Mouse (Mus musculus) stomach, embryonic 15.5 days (tissue): ENCODE measurements around the gene Btg1. TPM values are rescaled to one million over a fixed set of nuclear protein-coding genes. Genes with fewer than 3 reads are reported as not detected.

ENCODE experiments used
- ATAC-seq: fragments of 200-750 bp; cut with Nextera tagmentation; 2 replicates; pipeline ENCODE4 v1.8.0; 2017; ENCODE audit warnings: low read depth, moderate number of reproducible peaks, moderate TSS enrichment; ENCODE audit not compliant: insufficient read depth, low FRiP score
- H3K27ac ChIP-seq: fragments of 300-500 bp; sonication (generic); 2 replicates; pipeline ENCODE4 v1.5.1; 2015; ENCODE audit warnings: mild to moderate bottlenecking, inconsistent platforms
- H3K27me3 ChIP-seq: fragments of 300-500 bp; sonication (generic); replicated peaks from 2 replicates; pipeline ENCODE4 v1.6.1; 2015; ENCODE audit warnings: inconsistent platforms
- H3K36me3 ChIP-seq: fragments of 300-500 bp; sonication (generic); 2 replicates; pipeline ENCODE4 v1.6.1; 2015; ENCODE audit warnings: inconsistent platforms
- H3K4me1 ChIP-seq: fragments of 300-500 bp; sonication (generic); 2 replicates; pipeline ENCODE4 v1.6.1; 2015; ENCODE audit warnings: inconsistent platforms
- H3K4me2 ChIP-seq: fragments of 300-500 bp; sonication (generic); 2 replicates; pipeline ENCODE4 v1.6.1; 2015; ENCODE audit warnings: mild to moderate bottlenecking, inconsistent platforms
- H3K4me3 ChIP-seq: fragments of 300-500 bp; sonication (generic); replicated peaks from 2 replicates; pipeline ENCODE4 v1.5.1; 2015; ENCODE audit warnings: inconsistent platforms
- H3K9ac ChIP-seq: fragments of 300-500 bp; sonication (generic); 2 replicates; pipeline ENCODE4 v1.6.1; 2015; ENCODE audit warnings: inconsistent platforms
- H3K9me3 ChIP-seq: fragments of 300-500 bp; sonication (generic); 2 replicates; pipeline ENCODE4 v1.6.1; 2016; ENCODE audit warnings: inconsistent platforms
- WGBS: fragments of 180-500 bp; shearing (Covaris S2); methylation state at CpG from one replicate; pipeline ENCODE4 v1.1.7; 2015; 5-methylcytosine and 5-hydroxymethylcytosine counted together
- polyA plus RNA-seq: library from polyadenylated mRNA; unstranded; fragments of >200 nt; fragmentation: Nextera tagmentation; extraction: Ambion mirVana; gene quantifications from 2 replicates; pipeline ENCODE4 v1.2.1, GENCODE M21; 2015

Gene Btg1
- polyA plus RNA-seq = 61.2 and 62.3 TPM in 2 replicates

DNA sequence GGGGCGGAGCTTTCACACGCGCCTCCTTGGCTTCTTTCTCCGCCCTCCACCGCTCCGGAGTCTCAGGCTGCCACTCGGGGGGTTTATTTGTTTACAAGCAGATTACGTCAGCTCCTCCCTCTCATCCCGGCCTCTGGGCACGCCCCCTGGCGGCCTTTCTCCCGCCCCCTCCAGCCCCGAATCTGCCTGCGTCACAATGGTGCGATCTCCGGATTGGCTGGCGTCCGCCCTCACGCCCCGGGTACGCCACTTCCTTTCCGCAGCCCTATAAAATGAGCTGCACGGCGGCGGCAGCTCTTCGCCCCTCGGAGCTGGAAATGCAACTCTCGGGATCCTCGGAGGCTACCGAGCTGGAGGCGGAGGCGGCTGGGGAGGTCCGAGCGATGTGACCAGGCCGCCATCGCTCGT is at the start of gene Btg1:
TSS of gene Btg1 (plus strand) at position 298 of the 408 bp plus-strand sequence.
- Histone ChIP-seq H3K27me3 (no peaks in the 10 kb centered on the region), H3K4me3 (peak within 1 kb of the TSS; percentile 94), H3K36me3 (no peaks in the 10 kb centered on the region), H3K9me3 (no peaks in the 10 kb centered on the region), H3K27ac (peak within 1 kb of the TSS; percentile 98), H3K4me2 (peak within 1 kb of the TSS; percentile 65), H3K4me1 (no peaks in the 10 kb centered on the region), H3K9ac (peak within 1 kb of the TSS; percentile 100)
- under 1% methylated on average over 37 of the region's 37 CpGs for WGBS
- ATAC-seq = peak; percentile 96

DNA sequence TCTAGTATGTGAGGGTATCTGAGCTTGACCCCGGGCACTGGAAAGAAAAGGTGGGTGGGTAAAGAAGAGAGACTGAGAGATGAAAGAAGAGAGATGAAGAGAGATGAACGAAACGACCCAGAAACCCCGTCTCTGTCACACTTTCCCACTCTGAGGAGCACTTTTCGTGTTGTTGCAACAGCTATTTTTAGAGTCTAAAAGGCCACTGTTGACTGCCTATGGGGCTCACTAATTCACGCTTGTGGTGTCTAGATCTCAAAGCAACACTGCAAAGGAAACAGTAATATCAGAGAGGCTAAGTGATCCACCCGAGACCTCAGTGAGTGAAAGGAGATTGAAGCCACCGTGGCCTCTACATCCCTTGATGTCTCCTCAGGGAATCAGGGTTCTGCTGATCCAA is 47.3 kb upstream of the Btg1 start:
- no peaks in the 10 kb centered on the region for H3K9me3 ChIP-seq
- no peaks in the 10 kb centered on the region for H3K36me3 ChIP-seq
- H3K4me3 ChIP-seq = no peak overlapping the region
- no peak overlapping the region for H3K4me2 ChIP-seq
- H3K27ac ChIP-seq = no peak overlapping the region
- no peaks in the 10 kb centered on the region for H3K4me1 ChIP-seq
- 74% methylated on average over 8 of the region's 8 CpGs for WGBS
- H3K9ac ChIP-seq = no peak overlapping the region
- H3K27me3 ChIP-seq = no peaks in the 10 kb centered on the region
- ATAC-seq = no peak

- 54% methylated on average over 4 of the region's 4 CpGs for WGBS
- no peaks in the 10 kb centered on the region for H3K36me3 ChIP-seq
- H3K4me2 ChIP-seq = no peak overlapping the region
- ATAC-seq = no peak
- H3K27me3 ChIP-seq = no peaks in the 10 kb centered on the region
- H3K27ac ChIP-seq = no peak overlapping the region
- no peaks in the 10 kb centered on the region for H3K9me3 ChIP-seq
- H3K4me3 ChIP-seq = no peak overlapping the region
- no peak overlapping the region for H3K9ac ChIP-seq
- H3K4me1 ChIP-seq = no peaks in the 10 kb centered on the region
These were observed 45.6 kb upstream of the Btg1 start for GRCm38 (mm10) chr10:96571176-96571575.

- Histone ChIP-seq H3K9ac (no peak overlapping the region), H3K36me3 (no peaks in the 10 kb centered on the region), H3K9me3 (no peaks in the 10 kb centered on the region), H3K4me3 (no peak overlapping the region), H3K4me2 (no peak overlapping the region), H3K27me3 (no peaks in the 10 kb centered on the region), H3K4me1 (no peaks in the 10 kb centered on the region), H3K27ac (no peak overlapping the region)
- 72% methylated on average over 6 of the region's 6 CpGs for WGBS
- ATAC-seq = no peak
These were observed 42.0 kb upstream of the Btg1 start for GRCm38 (mm10) chr10:96574786-96575185.

DNA sequence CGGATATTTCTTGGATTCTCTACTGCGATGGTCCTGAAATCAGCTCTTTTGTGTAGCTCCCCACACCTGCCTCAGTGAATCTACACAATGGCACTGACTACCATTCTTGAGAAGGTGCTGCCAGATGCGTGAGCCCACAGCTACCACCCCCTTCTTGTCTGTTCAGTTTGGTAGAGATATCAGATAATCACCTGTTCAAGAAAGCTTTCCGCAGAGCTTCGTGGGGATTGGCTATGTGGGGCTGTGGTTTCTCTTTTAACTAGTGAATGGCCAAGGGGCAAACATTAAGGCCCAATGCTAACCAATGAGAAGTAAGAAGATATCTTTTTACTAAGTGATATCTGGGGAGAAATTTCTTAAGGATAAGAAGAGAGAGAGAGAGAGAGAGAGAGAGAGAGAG is 41.5 kb upstream of the Btg1 start:
- 71% methylated on average over 5 of the region's 5 CpGs for WGBS
- Histone ChIP-seq H3K27me3 (no peaks in the 10 kb centered on the region), H3K4me2 (no peak overlapping the region), H3K27ac (no peak overlapping the region), H3K9me3 (no peaks in the 10 kb centered on the region), H3K36me3 (no peaks in the 10 kb centered on the region), H3K4me3 (no peak overlapping the region), H3K4me1 (no peaks in the 10 kb centered on the region), H3K9ac (no peak overlapping the region)
- ATAC-seq = no peak

DNA sequence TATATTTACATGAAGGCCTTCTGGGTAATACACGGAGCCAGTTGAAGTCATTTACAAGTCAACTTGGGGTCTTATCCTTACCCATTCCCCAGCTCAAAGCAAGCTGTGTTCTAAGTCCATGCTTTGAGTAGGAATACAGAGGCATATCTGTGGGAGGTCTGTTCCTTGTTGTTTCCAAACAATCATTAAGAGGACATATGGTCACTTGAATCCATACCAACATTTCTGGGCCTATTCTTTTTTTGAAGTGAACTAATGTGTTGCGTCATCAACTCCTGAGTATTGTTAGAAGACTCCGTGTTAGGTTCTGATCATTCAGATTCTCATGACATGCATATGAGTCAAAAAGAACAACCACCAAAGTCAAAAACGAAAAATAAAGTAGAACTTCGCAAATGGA is 37.9 kb upstream of the Btg1 start:
- WGBS = 58% methylated on average over 5 of the region's 5 CpGs
- Histone ChIP-seq H3K4me1 (no peaks in the 10 kb centered on the region), H3K36me3 (no peaks in the 10 kb centered on the region)

GRCm38 (mm10) chr10:96579436-96579835 is 37.4 kb upstream of the Btg1 start:
- no peaks in the 10 kb centered on the region for H3K4me1 ChIP-seq
- no peak overlapping the region for H3K27ac ChIP-seq
- no peak overlapping the region for H3K4me3 ChIP-seq
- H3K4me2 ChIP-seq = no peak overlapping the region
- no peak for ATAC-seq
- H3K9ac ChIP-seq = no peak overlapping the region
- no peaks in the 10 kb centered on the region for H3K9me3 ChIP-seq
- no peaks in the 10 kb centered on the region for H3K36me3 ChIP-seq
- H3K27me3 ChIP-seq = no peaks in the 10 kb centered on the region
- 31% methylated on average over 4 of the region's 4 CpGs for WGBS

More for the DNA sequence above, 37.9 kb upstream of the Btg1 start:
- ATAC-seq = no peak
- Histone ChIP-seq H3K9ac (no peak overlapping the region), H3K4me2 (no peak overlapping the region), H3K27ac (no peak overlapping the region), H3K9me3 (no peaks in the 10 kb centered on the region), H3K27me3 (no peaks in the 10 kb centered on the region), H3K4me3 (no peak overlapping the region)

- no peaks in the 10 kb centered on the region for H3K9me3 ChIP-seq
- ATAC-seq = no peak; the same call in 1 of the 2 replicates
- no peaks in the 10 kb centered on the region for H3K27me3 ChIP-seq
- H3K4me1 ChIP-seq = no peaks in the 10 kb centered on the region
- no peaks in the 10 kb centered on the region for H3K36me3 ChIP-seq
- H3K4me2 ChIP-seq = no peak overlapping the region
- 59% methylated on average over 7 of the region's 7 CpGs for WGBS
- H3K9ac ChIP-seq = no peak overlapping the region
- no peak overlapping the region for H3K4me3 ChIP-seq
- no peak overlapping the region for H3K27ac ChIP-seq
These were observed 36.6 kb upstream of the Btg1 start for GRCm38 (mm10) chr10:96580246-96580645.

GRCm38 (mm10) chr10:96581232-96581631 is 35.6 kb upstream of the Btg1 start:
- WGBS = 53% methylated on average over 6 of the region's 6 CpGs
- Histone ChIP-seq H3K27ac (no peak overlapping the region), H3K9me3 (no peaks in the 10 kb centered on the region), H3K36me3 (no peaks in the 10 kb centered on the region), H3K9ac (no peak overlapping the region), H3K4me2 (no peak overlapping the region), H3K27me3 (no peaks in the 10 kb centered on the region), H3K4me1 (no peaks in the 10 kb centered on the region), H3K4me3 (no peak overlapping the region)
- no peak for ATAC-seq

DNA sequence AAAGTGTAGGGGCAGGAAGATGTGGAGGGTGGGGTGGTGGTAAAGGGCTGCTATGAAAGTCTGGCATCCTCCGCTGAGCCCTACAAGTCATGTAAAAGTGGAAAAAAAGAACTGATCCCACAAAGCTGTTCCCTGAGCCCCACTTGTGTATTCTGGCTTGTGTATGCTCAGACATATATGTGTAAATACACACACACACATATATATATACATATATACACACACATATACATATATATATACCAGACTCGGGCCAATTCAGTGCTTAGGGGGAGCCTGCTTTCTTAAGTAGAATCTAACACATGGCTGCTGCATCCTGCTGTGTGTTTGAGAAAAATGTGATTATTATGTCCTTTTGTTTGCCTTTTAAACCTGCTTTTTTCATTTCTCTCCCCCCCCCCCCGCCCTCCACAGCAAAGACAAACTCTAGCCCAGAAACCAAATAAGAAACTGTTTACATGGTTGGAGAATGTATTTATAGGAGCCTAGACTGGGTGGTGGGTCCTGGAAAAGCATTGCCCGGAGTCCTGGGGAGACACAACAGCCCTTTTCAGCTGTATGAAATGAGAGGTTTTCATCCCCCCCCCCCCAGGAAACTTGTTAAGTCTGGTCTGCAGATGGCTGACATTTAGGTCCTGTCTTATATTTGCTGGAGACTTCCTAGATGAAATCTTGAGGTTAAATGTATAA is 30.5 kb upstream of the Btg1 start:
- peak overlapping the region; percentile 40; the same call in 1 of the 2 replicates for H3K27ac ChIP-seq
- no peaks in the 10 kb centered on the region for H3K27me3 ChIP-seq
- no peaks in the 10 kb centered on the region for H3K4me1 ChIP-seq
- no peak overlapping the region for H3K4me3 ChIP-seq
- no peaks in the 10 kb centered on the region for H3K9me3 ChIP-seq
- WGBS = 38% methylated on average over 4 of the region's 4 CpGs
- no peak for ATAC-seq
- H3K36me3 ChIP-seq = no peaks in the 10 kb centered on the region
- H3K4me2 ChIP-seq = no peak overlapping the region
- H3K9ac ChIP-seq = no peak overlapping the region

GRCm38 (mm10) chr10:96586881-96587217 is 30.0 kb upstream of the Btg1 start:
- no peaks in the 10 kb centered on the region for H3K36me3 ChIP-seq
- WGBS = 58% methylated on average over 4 of the region's 4 CpGs
- H3K9me3 ChIP-seq = no peaks in the 10 kb centered on the region
- ATAC-seq = no peak
- H3K9ac ChIP-seq = no peak overlapping the region
- H3K4me2 ChIP-seq = 0 out of 2 replicates have a peak overlapping the region, but pooled peaks have one; percentile 6
- H3K4me3 ChIP-seq = no peak overlapping the region
- H3K4me1 ChIP-seq = no peaks in the 10 kb centered on the region
- peak overlapping the region; percentile 40; the same call in 1 of the 2 replicates for H3K27ac ChIP-seq
- no peaks in the 10 kb centered on the region for H3K27me3 ChIP-seq

GRCm38 (mm10) chr10:96588233-96588632 is 28.6 kb upstream of the Btg1 start:
- ATAC-seq = no peak

GRCm38 (mm10) chr10:96589781-96590180 is 27.0 kb upstream of the Btg1 start:
- Histone ChIP-seq H3K4me3 (no peak overlapping the region), H3K9ac (no peak overlapping the region), H3K4me2 (no peak overlapping the region), H3K36me3 (no peaks in the 10 kb centered on the region), H3K9me3 (no peaks in the 10 kb centered on the region), H3K4me1 (no peaks in the 10 kb centered on the region), H3K27me3 (no peaks in the 10 kb centered on the region), H3K27ac (no peak overlapping the region)
- ATAC-seq = no peak
- 86% methylated on average over 5 of the region's 5 CpGs for WGBS

More at GRCm38 (mm10) chr10:96588233-96588632, 28.6 kb upstream of the Btg1 start:
- 80% methylated on average over 6 of the region's 6 CpGs for WGBS
- Histone ChIP-seq H3K4me1 (no peaks in the 10 kb centered on the region), H3K36me3 (no peaks in the 10 kb centered on the region), H3K27me3 (no peaks in the 10 kb centered on the region), H3K9me3 (no peaks in the 10 kb centered on the region), H3K27ac (no peak overlapping the region), H3K4me3 (no peak overlapping the region), H3K9ac (no peak overlapping the region), H3K4me2 (no peak overlapping the region)
